Mouse (Mus musculus): Measurements from ENCODE around the gene Gpatch8. TPM values are rescaled to one million over a fixed set of nuclear protein-coding genes. Genes with fewer than 3 reads are reported as not detected.

Gpatch8 gene
- polyA plus RNA-seq, 1 experiment = 9.0 TPM

- H3K36me3 ChIP-seq (ENCODE audit: control insufficient read depth, insufficient read depth) = peaks cover 46% of the 10 kb centered on the region
Measured at GRCm38 (mm10) chr11:102495742-102496141, 60.5 kb downstream of the Gpatch8 start.

GRCm38 (mm10) chr11:102495114-102495513 lies 61.1 kb downstream of the Gpatch8 start:
- no peak overlapping the region for H3K4me2 ChIP-seq (ENCODE audit: low read depth)
- H3K27me3 ChIP-seq (ENCODE audit: control insufficient read depth, insufficient read depth, insufficient read length) = no peaks in the 10 kb centered on the region
- no peaks in the 10 kb centered on the region for H3K79me2 ChIP-seq (ENCODE audit: control insufficient read depth, insufficient read depth)
- no peak for TF ChIP-seq MYOG (IDR thresholded peaks at IDR 0.05; ENCODE audit: control insufficient read depth in 1 of 3, insufficient read depth in 1 of 3, insufficient read length in 2 of 3, low read depth in 2 of 3)
- no peak for TF ChIP-seq MAX (IDR thresholded peaks at IDR 0.05; ENCODE audit: low read depth)
- TF ChIP-seq USF1 (IDR thresholded peaks at IDR 0.05; ENCODE audit: low read depth) = no peak
- TF ChIP-seq E2F4 (IDR thresholded peaks at IDR 0.05; ENCODE audit: insufficient read depth) = no peak
- no peak for TF ChIP-seq POLR2AphosphoS2 (IDR thresholded peaks at IDR 0.05; ENCODE audit: insufficient read length, low read depth)
- TF ChIP-seq REST (IDR thresholded peaks at IDR 0.05; ENCODE audit: insufficient read depth, insufficient read length) = no peak
- no peak for TF ChIP-seq SRF (IDR thresholded peaks at IDR 0.05; ENCODE audit: control insufficient read depth, insufficient read length, low read depth)
- TF ChIP-seq POLR2A (IDR thresholded peaks at IDR 0.05; ENCODE audit: insufficient read length, low read depth) = no peak
- TF ChIP-seq CEBPB (IDR thresholded peaks at IDR 0.05; ENCODE audit: insufficient read depth, poor library complexity, severe bottlenecking) = no peak
- TF ChIP-seq TCF12 (IDR thresholded peaks at IDR 0.05; ENCODE audit: insufficient read depth, poor library complexity, severe bottlenecking) = no peak
- TF ChIP-seq TCF3 (IDR thresholded peaks at IDR 0.05; ENCODE audit: insufficient read length, low read depth) = no peak
- no peak for TF ChIP-seq MYOD1 (IDR thresholded peaks at IDR 0.05; ENCODE audit: control insufficient read depth in 1 of 3, insufficient read length in 2 of 3, low read depth in 2 of 3)
- H3K36me3 ChIP-seq (ENCODE audit: control insufficient read depth, insufficient read depth) = peaks cover 41% of the 10 kb centered on the region
- no peak overlapping the region for H3K4me3 ChIP-seq
- H3ac ChIP-seq (ENCODE audit: control insufficient read depth, insufficient read length) = no peak overlapping the region

More at GRCm38 (mm10) chr11:102495742-102496141, 60.5 kb downstream of the Gpatch8 start:
- Histone ChIP-seq H3K4me3 (no peak overlapping the region), H3ac (ENCODE audit: control insufficient read depth, insufficient read length) (no peak overlapping the region), H3K4me2 (ENCODE audit: low read depth) (no peak overlapping the region), H3K79me2 (ENCODE audit: control insufficient read depth, insufficient read depth) (no peaks in the 10 kb centered on the region), H3K27me3 (ENCODE audit: control insufficient read depth, insufficient read depth, insufficient read length) (no peaks in the 10 kb centered on the region)
- TF ChIP-seq POLR2AphosphoS2 (IDR thresholded peaks at IDR 0.05; ENCODE audit: insufficient read length, low read depth) (no peak), MYOD1 (IDR thresholded peaks at IDR 0.05; ENCODE audit: control insufficient read depth in 1 of 3, insufficient read length in 2 of 3, low read depth in 2 of 3) (no peak), REST (IDR thresholded peaks at IDR 0.05; ENCODE audit: insufficient read depth, insufficient read length) (no peak), MYOG (IDR thresholded peaks at IDR 0.05; ENCODE audit: control insufficient read depth in 1 of 3, insufficient read depth in 1 of 3, insufficient read length in 2 of 3, low read depth in 2 of 3) (no peak), SRF (IDR thresholded peaks at IDR 0.05; ENCODE audit: control insufficient read depth, insufficient read length, low read depth) (no peak), USF1 (IDR thresholded peaks at IDR 0.05; ENCODE audit: low read depth) (no peak), E2F4 (IDR thresholded peaks at IDR 0.05; ENCODE audit: insufficient read depth) (no peak), MAX (IDR thresholded peaks at IDR 0.05; ENCODE audit: low read depth) (no peak), POLR2A (IDR thresholded peaks at IDR 0.05; ENCODE audit: insufficient read length, low read depth) (no peak), TCF12 (IDR thresholded peaks at IDR 0.05; ENCODE audit: insufficient read depth, poor library complexity, severe bottlenecking) (no peak), TCF3 (IDR thresholded peaks at IDR 0.05; ENCODE audit: insufficient read length, low read depth) (no peak), CEBPB (IDR thresholded peaks at IDR 0.05; ENCODE audit: insufficient read depth, poor library complexity, severe bottlenecking) (no peak)

GRCm38 (mm10) chr11:102494063-102494650 lies 62.0 kb downstream of the Gpatch8 start:
- Histone ChIP-seq H3K79me2 (ENCODE audit: control insufficient read depth, insufficient read depth) (no peaks in the 10 kb centered on the region), H3K27me3 (ENCODE audit: control insufficient read depth, insufficient read depth, insufficient read length) (no peaks in the 10 kb centered on the region), H3K4me3 (no peak overlapping the region), H3K4me2 (ENCODE audit: low read depth) (no peak overlapping the region), H3K36me3 (ENCODE audit: control insufficient read depth, insufficient read depth) (peaks cover 39% of the 10 kb centered on the region), H3ac (ENCODE audit: control insufficient read depth, insufficient read length) (no peak overlapping the region)
- no peak for TF ChIP-seq MAX (IDR thresholded peaks at IDR 0.05; ENCODE audit: low read depth)
- no peak for TF ChIP-seq E2F4 (IDR thresholded peaks at IDR 0.05; ENCODE audit: insufficient read depth)
- no peak for TF ChIP-seq USF1 (IDR thresholded peaks at IDR 0.05; ENCODE audit: low read depth)
- TF ChIP-seq MYOG (IDR thresholded peaks at IDR 0.05; ENCODE audit: control insufficient read depth in 1 of 3, insufficient read depth in 1 of 3, insufficient read length in 2 of 3, low read depth in 2 of 3) = no peak
- TF ChIP-seq SRF (IDR thresholded peaks at IDR 0.05; ENCODE audit: control insufficient read depth, insufficient read length, low read depth) = no peak
- no peak for TF ChIP-seq POLR2AphosphoS2 (IDR thresholded peaks at IDR 0.05; ENCODE audit: insufficient read length, low read depth)
- TF ChIP-seq TCF3 (IDR thresholded peaks at IDR 0.05; ENCODE audit: insufficient read length, low read depth) = no peak
- no peak for TF ChIP-seq TCF12 (IDR thresholded peaks at IDR 0.05; ENCODE audit: insufficient read depth, poor library complexity, severe bottlenecking)
- TF ChIP-seq REST (IDR thresholded peaks at IDR 0.05; ENCODE audit: insufficient read depth, insufficient read length) = no peak
- no peak for TF ChIP-seq POLR2A (IDR thresholded peaks at IDR 0.05; ENCODE audit: insufficient read length, low read depth)
- no peak for TF ChIP-seq CEBPB (IDR thresholded peaks at IDR 0.05; ENCODE audit: insufficient read depth, poor library complexity, severe bottlenecking)
- TF ChIP-seq MYOD1 (IDR thresholded peaks at IDR 0.05; ENCODE audit: control insufficient read depth in 1 of 3, insufficient read length in 2 of 3, low read depth in 2 of 3) = no peak

GRCm38 (mm10) chr11:102493241-102493640 lies 63.0 kb downstream of the Gpatch8 start:
- no peak overlapping the region for H3K4me3 ChIP-seq
- peak in 2 of 3 experiments; percentile 42 to 78 for TF ChIP-seq MYOG (IDR thresholded peaks at IDR 0.05; ENCODE audit: control insufficient read depth in 1 of 3, insufficient read depth in 1 of 3, insufficient read length in 2 of 3, low read depth in 2 of 3)
- TF ChIP-seq SRF (IDR thresholded peaks at IDR 0.05; ENCODE audit: control insufficient read depth, insufficient read length, low read depth) = no peak
- TF ChIP-seq CEBPB (IDR thresholded peaks at IDR 0.05; ENCODE audit: insufficient read depth, poor library complexity, severe bottlenecking) = no peak
- TF ChIP-seq MYOD1 (IDR thresholded peaks at IDR 0.05; ENCODE audit: control insufficient read depth in 1 of 3, insufficient read length in 2 of 3, low read depth in 2 of 3) = peak; percentile 82 to 97 (median 84)
- TF ChIP-seq E2F4 (IDR thresholded peaks at IDR 0.05; ENCODE audit: insufficient read depth) = no peak
- TF ChIP-seq TCF12 (IDR thresholded peaks at IDR 0.05; ENCODE audit: insufficient read depth, poor library complexity, severe bottlenecking) = no peak
- H3ac ChIP-seq (ENCODE audit: control insufficient read depth, insufficient read length) = no peak overlapping the region
- H3K4me2 ChIP-seq (ENCODE audit: low read depth) = no peak overlapping the region
- H3K79me2 ChIP-seq (ENCODE audit: control insufficient read depth, insufficient read depth) = no peaks in the 10 kb centered on the region
- no peaks in the 10 kb centered on the region for H3K27me3 ChIP-seq (ENCODE audit: control insufficient read depth, insufficient read depth, insufficient read length)
- peaks cover 30% of the 10 kb centered on the region for H3K36me3 ChIP-seq (ENCODE audit: control insufficient read depth, insufficient read depth)

Data from myocyte (in vitro differentiated cells).